Mouse (Mus musculus) CH12F3 (cell line): ENCODE results near the gene Cenpm.

Experiments
- in situ Hi-C: fragments of 300-500 bp; cut with MboI; formaldehyde crosslinking; loops from 2 replicates; pipeline ENCODE4 v1.14.3; 2020; ENCODE audit warnings: low sequenced_read_pairs

Cenpm gene

DNA sequence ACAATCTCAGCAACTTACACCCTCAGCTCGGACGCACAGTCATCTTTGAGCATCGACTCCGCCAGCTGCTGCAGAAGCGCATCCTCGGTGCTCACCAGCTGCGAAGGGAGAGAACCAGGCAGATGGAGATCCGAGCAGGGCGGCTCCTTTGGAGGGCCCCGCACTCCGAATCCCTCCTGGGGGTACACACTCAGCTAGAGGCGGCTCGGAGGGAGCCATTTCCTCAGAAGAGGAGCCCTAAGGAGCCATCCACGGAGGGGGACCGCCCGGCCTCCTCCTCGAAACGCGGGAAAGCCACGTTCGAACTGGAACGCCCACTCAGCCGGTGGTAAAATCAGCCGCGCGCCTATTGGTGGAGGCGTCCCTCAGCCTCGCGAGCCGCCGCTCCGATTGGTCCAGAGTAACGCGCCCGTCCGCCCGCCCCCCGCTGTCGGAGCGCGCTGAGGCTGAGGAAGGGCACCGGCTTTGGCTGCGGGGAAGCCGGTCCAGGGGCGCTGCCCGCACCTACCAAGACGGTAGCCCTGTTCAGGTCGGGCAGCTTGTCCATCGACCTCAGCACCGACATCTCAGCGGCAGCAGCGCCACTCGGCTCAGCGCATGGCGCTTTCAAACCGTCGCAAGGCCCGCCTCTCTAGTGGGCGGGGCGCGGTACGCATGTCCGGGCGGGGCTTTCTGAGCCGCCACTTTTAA lies at the start of gene Cenpm:
Gene Cenpm, minus strand, starts transcription at position 634 of the 690 bp plus-strand sequence.
- in situ Hi-C loops, result no loop called here

DNA sequence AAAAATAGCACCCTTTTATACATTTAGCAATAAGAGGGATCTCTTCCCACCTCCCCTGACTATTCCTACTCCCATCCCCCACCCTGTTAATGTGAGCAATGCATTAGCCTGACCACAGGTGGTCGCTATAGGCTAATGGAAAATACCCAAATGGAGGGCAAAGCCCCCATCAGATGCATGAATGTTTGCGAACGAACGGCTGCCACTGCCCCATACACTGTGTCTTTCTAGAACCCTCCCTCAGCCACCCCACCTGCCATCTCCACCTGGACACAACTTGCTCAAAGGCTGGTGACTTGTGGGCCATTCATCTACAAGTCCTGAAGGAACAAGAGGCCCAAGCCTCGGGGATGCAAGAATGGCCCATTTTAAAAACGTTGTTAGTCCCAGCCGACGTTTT lies 49.5 kb upstream of the Cenpm start:
- in situ Hi-C loops, result loop anchor here (25.0 kb wide), 1 partner anchor 493 kb away; the partner anchor contains the start of gene Cyp2d26

DNA sequence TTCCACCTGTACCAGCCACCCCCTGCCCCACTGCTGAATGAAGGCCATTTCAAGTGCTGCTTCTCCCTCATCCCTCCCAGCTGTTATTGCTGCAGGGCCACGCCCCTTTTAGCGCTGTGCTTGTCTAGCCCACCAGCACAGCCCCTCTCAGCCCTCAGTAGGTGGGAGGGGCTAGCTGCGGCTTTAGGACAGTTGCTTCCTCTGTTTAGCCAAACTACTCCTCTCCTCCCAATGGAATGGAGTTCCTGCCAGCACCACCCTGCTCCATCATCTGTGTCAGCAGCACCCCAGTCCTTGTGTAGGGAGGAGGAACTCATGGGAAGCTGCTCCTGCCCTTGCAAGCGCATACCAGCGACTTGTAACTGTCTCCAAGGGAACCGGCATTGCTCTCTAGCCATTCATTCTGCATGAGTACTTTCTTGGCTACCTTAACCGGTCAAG lies 48.7 kb upstream of the Cenpm start:
- in situ Hi-C loops, result loop anchor here (25.0 kb wide), 1 partner anchor 494 kb away; the partner anchor contains the start of gene Cyp2d26

DNA sequence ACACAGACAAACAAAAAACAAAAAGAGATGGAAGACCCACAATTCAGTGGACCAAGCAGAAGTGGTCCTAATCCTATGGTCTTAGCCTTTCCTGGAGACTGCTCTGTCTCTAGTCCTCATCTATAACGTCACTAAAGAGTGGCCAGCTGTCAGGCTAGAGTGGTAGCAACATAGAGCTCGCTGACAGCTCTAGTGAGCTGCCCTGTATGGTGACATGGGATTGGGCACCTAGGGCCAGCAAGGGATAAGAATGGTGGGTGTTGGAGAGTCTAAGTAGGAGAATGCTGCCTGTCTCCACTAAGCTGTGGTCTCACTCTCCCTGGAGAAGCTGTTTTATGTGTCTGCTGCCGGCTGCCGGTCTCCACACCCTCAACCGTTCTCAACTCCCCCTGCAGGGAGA lies 48.3 kb upstream of the Cenpm start:
- in situ Hi-C loops, result loop anchor here (25.0 kb wide), 1 partner anchor 494 kb away; the partner anchor contains the start of gene Cyp2d26

DNA sequence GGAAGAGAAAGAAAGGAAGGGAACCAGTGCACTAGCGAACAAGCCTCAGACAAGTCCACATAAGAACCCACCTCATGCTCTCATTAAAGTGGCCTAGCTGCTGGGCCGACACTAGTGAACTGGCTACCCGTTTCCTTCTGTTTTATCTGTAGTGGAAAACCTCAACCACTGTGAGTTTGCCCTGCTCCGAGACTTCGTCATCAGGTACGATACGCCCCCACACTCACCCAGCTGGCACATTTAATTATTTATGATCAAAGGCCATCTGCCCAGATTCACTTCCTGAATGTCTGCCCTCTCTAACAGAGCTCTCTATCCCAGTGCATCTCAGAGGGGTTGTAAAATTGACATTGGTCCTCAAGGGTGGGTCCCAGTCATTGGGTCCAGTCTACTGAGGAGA lies 45.7 kb upstream of the Cenpm start:
- in situ Hi-C loops, result loop anchor here (25.0 kb wide), 1 partner anchor 497 kb away; the partner anchor contains the start of gene Cyp2d26

DNA sequence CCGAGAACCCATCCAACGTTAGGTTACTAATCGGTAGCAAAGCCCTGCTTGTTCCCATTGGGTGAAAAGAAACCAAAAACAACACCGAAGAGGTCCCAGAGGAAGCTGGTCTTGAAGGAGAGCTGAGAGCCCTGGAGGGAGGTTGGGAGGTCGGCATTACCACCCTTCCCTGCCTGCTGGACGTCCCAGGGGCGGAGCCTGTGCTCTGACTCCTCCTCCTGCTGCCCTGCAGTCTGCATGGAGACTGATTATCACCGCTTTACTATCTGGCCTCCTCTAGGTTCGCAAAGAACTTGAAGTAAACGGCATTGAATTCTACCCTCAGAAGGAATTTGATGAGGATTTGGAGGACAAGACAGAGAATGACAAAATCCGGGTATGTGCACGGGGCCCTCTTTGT lies 41.6 kb upstream of the Cenpm start:
- in situ Hi-C loops, result loop anchor here (25.0 kb wide), 1 partner anchor 501 kb away; the partner anchor contains the start of gene Cyp2d26

DNA sequence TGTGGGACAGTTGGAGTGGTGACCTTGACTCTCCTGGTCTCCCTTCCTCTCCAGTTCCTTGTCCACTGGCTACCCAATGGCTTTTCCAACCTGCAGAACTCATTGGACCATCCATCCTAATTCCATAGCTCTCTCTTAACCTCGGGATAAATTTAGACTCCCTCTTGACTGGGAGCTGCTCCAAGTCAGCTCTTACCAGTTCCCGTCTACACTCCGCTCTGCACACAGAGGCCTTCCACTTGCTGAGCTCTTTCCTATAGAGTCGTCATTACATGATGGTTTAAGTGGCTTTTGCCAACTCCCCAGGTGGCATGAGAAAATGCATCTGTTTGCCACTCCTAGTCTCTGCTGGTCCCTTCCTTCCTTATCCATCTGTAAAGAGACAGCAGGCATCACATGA lies 36.1 kb upstream of the Cenpm start:
- in situ Hi-C loops, result loop anchor here (25.0 kb wide), 1 partner anchor 507 kb away; the partner anchor contains the start of gene Cyp2d26

DNA sequence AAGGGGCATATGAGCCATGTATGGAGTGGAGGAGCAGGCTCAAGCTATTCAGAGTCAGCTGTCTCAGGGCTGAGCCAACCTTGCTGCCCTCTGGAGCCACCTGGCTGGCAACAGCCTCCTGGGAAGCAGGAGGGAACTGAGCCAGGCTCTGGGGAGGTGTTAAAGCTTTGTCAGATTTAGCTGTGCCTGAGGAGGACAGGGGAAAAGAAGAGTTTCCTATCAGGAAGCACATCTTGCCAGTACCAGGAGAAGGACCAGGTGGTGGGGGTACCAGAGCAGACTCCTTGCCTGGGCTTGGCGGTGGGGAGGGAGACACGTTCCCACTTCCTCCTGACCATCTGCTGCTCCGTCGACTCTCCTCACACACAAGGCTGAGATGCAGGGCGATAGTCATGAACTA lies 33.0 kb upstream of the Cenpm start:
- in situ Hi-C loops, result loop anchor here (25.0 kb wide), 1 partner anchor 510 kb away; the partner anchor contains the start of gene Cyp2d26

DNA sequence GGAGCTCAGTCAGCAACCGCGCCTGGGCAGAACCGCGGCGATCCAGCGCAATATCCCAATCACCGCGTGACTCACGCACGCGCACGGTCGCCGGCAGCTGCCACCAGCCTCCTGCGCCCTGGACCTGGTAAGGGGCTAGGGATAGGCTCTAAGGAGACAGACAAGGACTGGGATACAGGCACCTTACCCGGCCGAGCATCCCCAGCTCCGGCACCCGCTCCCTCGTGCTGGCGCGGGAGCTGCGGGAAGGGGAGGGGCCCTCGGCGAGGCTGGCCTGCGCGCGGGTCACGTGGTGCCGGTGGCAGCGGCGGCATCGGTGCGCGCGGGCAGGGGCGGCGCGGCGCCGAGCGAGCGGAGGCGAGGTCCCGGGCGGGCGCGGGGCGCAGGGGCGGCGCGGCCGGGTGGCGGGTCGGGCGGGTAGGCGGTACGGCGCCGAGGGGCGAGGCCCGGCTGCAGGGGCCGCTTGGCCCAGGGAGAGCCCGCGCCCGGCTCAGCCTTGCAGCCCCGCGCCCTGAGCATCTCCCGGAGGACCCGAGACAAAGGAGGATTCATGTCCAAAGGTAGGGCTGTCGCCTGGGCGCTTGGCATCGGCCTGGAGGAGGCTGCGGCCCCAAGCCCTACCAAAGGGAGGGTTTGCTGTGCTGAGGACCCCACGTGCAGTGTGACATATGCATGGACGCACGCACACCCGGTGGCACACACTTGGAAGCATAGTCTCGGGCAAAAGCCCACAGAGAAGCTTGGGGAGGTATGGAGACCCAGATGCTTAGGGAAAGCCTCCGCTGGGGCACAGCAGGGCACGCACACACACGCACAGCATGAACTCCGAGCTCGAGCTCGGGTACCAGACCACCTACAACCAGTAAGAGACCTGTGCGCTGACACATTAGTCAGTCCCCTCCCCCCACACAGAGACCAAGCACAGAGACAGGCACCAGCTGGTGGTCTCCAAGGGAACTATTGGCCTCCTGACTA lies 30.7 kb upstream of the Cenpm start:
- in situ Hi-C loops, result loop anchor here (25.0 kb wide), 1 partner anchor 512 kb away; the partner anchor contains the start of gene Cyp2d26

DNA sequence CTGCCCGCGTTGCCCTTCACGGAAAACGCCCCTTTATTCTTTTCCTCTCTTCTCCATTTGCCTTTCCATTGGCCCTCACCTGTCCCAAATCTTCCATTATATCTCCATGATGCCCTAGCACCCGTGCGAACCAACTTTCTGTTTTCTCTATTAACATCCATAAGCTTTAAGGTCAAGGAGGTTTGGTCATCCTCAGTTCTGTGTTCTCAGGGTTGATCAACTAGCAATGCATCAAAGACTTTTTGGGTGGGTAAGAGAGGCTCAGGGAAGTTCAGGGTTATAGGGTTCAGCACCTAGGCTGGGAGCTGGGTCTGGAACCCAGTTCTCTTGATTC lies 30.0 kb upstream of the Cenpm start, which contains the start of gene Sept3:
Gene Sept3, plus strand, starts transcription at position 301 of the 334 bp plus-strand sequence.
- in situ Hi-C loops, result no loop called here

DNA sequence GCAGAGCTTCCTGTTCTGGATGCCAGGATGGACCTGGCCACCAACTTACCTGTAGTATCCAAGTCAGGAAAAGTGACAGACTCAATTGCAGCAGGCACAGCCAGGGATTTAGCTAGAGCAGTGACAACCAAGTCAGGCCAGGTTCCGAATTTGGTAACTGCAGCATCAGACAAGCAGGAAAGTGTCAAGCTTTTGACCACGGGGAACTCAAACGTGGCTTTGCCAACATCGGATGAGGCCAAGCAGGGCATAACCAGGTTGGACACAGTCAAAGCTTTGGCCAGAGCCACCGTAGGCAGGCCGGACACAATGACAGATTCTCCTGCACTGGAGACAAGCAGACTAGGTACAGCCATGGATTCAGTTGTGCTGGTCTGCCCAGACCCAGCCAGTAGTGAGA lies 27.7 kb upstream of the Cenpm start:
- in situ Hi-C loops, result no loop called here

DNA sequence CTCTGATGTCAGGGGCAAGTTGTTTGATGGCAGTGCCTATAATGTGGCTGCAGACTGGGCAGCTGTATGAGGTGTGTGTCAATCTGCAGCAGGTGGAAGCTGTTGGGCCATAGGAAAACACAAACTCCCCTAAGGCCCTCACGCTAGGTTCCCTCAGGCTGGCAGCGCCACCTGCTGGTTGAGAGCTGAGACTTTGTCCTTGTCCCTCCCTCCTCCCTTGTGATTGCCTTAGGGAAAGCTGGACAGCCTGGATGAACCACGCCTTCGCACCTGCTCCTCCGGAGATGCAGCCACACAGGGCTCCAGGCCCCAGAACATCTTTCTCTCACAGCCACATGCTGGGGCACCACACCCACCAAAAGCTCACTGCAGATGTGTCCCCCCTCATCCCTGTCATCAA lies 26.7 kb upstream of the Cenpm start:
- in situ Hi-C loops, result no loop called here

DNA sequence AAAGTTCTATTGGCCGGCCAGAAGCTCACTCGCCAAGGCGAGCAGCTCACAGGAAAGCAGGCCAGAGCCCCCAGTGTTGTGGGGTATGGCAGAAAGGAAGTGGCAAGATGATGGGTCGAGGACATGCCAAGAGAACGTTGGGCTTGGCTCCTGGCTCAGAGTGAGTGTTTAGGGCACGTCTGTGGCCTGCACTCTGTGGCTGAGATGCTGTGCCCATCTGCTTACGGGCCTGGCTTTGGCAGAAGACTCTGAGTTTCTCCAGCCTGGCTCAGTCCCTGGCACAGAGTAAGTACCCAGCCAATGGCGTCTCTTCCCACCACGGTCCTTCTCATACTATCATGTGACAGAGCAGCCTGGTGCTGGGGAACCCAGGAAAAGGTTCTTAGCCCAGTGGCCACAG lies 24.2 kb upstream of the Cenpm start:
- in situ Hi-C loops, result no loop called here

DNA sequence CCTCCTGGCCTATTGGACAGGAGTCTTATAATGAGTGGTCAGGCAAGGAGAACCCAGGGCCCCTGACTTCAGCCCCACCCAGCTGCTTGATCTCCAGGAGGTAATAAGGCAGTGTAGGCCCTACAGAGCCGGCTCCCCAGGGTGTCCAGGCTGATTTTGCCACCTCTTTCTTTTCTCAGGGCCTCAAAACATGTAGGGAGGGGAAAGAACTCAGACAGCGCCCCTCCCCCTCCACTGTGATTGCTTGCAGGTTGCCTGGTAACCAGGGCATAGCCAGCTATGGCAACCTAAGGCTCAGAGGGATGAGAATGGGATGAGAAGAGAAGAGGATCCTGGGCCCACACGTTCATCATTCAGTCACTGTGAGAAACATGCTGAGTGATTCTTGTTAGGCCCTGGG lies 23.6 kb upstream of the Cenpm start:
- in situ Hi-C loops, result no loop called here

DNA sequence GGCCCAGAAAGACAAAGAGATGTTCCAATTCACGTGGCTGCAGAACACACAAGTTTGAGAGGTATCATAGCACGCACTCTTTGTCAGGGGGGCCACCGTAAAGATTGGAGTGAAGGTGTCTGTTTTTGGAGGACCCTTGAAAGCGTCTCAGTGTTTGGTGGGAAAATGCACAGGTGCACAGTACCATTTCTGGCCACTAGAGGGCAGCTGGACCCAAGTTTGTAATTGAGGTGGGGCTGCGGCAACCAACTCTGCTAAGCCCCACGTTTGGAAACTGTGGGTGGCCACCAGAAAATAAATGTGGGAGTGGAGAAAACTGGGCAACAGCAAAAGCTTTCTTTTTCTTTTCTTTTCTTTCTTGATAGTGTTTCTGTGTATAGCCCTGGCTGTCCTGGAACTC lies 21.8 kb upstream of the Cenpm start:
- in situ Hi-C loops, result no loop called here

DNA sequence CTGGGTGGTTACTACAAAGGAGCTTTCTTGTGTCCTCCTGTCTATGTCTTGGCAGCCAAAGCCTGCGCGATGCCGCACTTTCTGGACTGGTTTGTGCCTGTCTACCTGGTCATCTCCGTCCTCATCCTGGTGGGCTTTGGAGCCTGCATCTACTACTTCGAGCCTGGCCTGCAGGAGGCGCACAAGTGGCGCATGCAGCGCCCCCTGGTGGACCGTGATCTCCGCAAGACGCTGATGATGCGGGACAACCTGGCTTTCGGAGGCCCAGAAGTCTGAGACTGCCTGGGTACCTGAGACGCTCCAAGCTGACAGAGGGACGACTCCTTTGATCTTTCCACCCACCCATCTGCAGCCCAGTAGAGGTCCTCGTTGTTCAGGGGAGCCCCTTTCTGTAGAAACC lies 15.0 kb upstream of the Cenpm start:
- in situ Hi-C loops, result no loop called here

DNA sequence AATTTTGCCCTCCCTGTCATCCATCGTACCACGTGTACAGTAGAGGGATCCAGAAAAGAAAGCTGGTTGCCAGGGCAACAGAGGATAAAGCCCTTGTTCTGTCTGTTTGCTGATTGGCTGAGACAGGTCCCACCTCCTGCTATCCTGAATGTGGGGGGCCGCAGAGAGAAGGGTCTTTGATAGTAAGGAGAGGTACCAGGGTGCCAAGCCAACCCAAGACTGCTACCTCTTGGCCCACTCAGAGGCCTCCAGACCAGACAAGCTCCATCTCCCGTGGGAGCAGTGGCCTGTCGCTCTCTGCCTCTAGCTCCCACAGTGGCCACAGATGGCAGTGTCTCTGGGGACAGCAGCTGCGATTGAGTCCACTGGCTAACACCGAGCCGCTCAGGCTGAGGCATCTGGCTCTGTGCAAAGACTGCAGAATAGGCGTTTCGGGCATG lies 11.4 kb upstream of the Cenpm start:
- in situ Hi-C loops, result no loop called here

DNA sequence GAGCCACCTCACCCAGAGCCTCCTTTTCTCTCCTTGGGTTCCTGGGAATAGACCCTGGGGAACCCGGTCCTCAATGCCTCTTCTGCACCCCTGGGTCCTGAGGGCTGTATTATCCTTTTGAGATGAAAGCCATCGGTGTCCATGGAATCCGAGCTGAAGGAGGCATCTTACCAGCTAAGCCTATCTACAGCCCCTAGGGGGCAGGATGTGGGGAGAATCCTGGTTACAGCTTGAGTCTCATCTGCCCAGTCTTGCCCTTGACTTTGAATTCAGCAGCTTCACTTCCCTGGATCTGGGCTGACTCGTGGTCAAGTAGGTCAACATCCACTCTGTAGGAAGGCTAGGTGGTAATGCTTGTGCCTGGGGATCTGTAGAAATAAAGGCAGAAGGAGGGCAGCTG lies 10.7 kb upstream of the Cenpm start:
- in situ Hi-C loops, result no loop called here

DNA sequence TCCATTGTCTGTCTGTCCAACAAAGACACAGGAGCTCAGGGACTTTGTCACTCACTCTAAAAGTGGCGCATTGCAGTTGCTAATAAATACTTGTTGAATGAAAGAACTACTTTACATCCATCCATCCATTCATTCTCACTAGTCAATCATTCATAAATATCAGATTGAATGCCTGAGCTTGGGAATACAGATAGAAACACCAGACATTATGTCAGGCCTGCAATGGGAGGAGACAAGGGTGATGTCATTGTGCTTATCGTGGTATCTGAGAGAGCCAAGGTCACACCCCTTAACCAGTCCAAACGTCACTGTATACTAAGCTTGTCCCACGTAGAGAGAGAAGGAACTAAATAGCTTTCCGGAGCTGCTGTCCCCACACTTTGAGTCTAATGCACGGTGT lies 7.5 kb upstream of the Cenpm start, which contains the start of gene 1500009C09Rik:
Gene 1500009C09Rik, plus strand, starts transcription at position 301 of the 400 bp plus-strand sequence.
- in situ Hi-C loops, result no loop called here

DNA sequence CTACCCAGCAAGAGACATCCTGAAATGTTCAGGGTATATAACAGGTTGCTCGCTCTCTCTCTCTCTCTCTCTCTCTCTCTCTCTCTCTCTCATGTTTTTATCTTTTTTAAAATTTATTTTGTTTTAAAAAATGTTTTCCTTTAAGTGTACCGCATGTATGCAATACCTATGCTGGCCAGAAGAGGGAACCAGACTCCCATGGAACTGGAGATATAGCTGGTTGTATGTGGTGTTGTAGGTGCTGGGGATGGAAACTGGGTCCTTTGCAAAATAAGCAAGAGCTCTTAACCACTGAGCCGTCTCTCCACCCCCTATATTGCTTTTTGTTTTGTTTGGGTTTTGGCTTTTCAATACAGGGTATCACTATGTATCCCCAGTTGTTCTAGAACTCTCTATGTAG lies 7.0 kb upstream of the Cenpm start:
- in situ Hi-C loops, result no loop called here

DNA sequence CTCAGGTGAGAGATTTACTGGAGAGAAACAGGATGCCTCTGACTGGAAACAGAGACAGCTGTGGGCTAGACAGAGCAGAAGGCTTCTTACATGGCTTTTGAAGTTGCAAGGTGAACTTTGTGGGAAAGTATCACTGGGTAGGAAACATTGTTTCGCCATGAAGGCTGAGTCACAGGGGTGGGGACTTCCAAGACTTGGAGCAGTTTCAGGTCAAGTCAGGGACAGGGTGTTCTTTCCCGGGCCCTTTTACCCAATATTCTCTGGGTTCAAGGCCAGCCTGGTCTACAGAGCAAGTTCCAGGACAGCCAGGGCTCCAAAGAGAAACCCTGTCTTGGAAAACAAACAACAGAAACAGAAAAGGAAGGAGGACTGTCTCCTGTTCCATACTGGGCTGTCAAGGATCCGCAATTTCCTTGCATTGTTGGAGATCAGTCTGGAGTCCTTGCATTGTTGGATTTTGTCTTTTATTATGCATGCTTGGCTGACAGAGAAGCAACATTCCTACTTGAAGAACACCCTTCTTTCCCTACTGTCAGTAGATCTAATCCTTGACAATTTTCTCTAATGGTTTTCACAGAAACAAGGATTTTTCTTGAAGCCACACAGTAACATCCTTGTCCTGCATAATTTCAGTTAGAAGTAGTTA lies 2.7 kb upstream of the Cenpm start:
- in situ Hi-C loops, result no loop called here
